ENCODE assay signal across 8 mouse cellular contexts in genomic region chr9:44334396-44335330, GRCm38 (mm10). TPM values are rescaled to one million over a fixed set of nuclear protein-coding genes. Genes with fewer than 3 reads are reported as not detected.
DNase-seq lines count a peak whose midpoint lies in the region; ATAC-seq and TF ChIP-seq lines count a peak whose summit lies in the region.

TSS of gene H2afx (plus strand) at chr9:44334694.

- H3K27me3 ChIP-seq in Patski, result no peaks in the 10 kb centered on the region
- no peaks in the 10 kb centered on the region for H3K27me3 ChIP-seq in hindbrain, embryonic 13.5 days

- no peak for TF ChIP-seq CTCF in Patski (IDR thresholded peaks at IDR 0.05)

- peak within 1 kb of the TSS; percentile 95 for H3K9ac ChIP-seq in hindbrain, embryonic 13.5 days

- H3K9me3 ChIP-seq in hindbrain, embryonic 13.5 days, result no peaks in the 10 kb centered on the region

- peaks cover 26% of the 10 kb centered on the region for H3K4me1 ChIP-seq in hindbrain, embryonic 13.5 days (replicated peaks)

- peak; percentile 97 for DNase-seq in Patski (ENCODE audit: low read depth, low spot score)
- DNase-seq in cerebellum, postnatal 14 days, result peak; percentile 98
- DNase-seq in frontal cortex, postnatal 14 days (ENCODE audit: low spot score in 2 of 2), result peak; percentile 99
- peak; percentile 94 to 95 for DNase-seq in layer of hippocampus, postnatal 25 days (ENCODE audit: extremely low spot score in 1 of 2, low spot score in 1 of 2)
- peak; percentile 100 for DNase-seq in lung, postnatal 25 days (ENCODE audit: low spot score)
- peak; percentile 100 for DNase-seq in retina, embryonic 14.5 days (ENCODE audit: low spot score)
- DNase-seq in thymus, postnatal 4 days, result peak; percentile 97

- peak within 1 kb of the TSS; percentile 93 for H3K4me2 ChIP-seq in hindbrain, embryonic 13.5 days

- POLR2A ChIA-PET in Patski (lab: Charles Lee), result interaction anchor here (0.8 to 2.7 kb wide), 8 partner anchors 9 to 177 kb away, joined by 3 to 16 read pairs (median 4); partner anchors contain the start of genes C2cd2l, Dpagt1, Hmbs and Hyou1

- in situ Hi-C loops in Patski (cut with MboI; ENCODE audit: low pct_unique_long_range_greater_than_20kb), result no loop called here

- ATAC-seq in Patski, result peak; percentile 85
- peak; percentile 97 for ATAC-seq in hindbrain, embryonic 13.5 days (ENCODE audit: low FRiP score)

- H3K27ac ChIP-seq in hindbrain, embryonic 13.5 days, result peak within 1 kb of the TSS; percentile 96

- under 1% methylated on average over 91 of the region's 91 CpGs for WGBS in hindbrain, embryonic 13.5 days

- peak within 1 kb of the TSS; percentile 86 for H3K4me3 ChIP-seq in hindbrain, embryonic 13.5 days

- CTCF ChIA-PET in Patski (lab: Charles Lee), result interaction anchor here (1.1 to 2.7 kb wide), 4 partner anchors 9 to 23 kb away, joined by 4 to 7 read pairs (median 4); partner anchors contain the start of genes Dpagt1 and Hmbs

- peaks cover 58% of the 10 kb centered on the region for H3K36me3 ChIP-seq in hindbrain, embryonic 13.5 days

RNA-seq across cellular contexts. Expression of gene H2afx, which starts in this region (rescaled TPM):
- 80.2 TPM for polyA plus RNA-seq in Patski (2021)
- polyA plus RNA-seq in hindbrain, embryonic 13.5 days (2015; fragmentation: Nextera tagmentation; extraction: Ambion mirVana), result 145 and 151 TPM in 2 replicates
- total RNA-seq in layer of hippocampus, postnatal 25 days (2021), result 10 to 100 TPM; 50.6 to 58.4 TPM

Comparison
In these comparisons a context has a peak if more than half of its experiments do, and no peak if none do; other contexts are left out.
1. Peak in every context shown above with its lines: DNase-seq, ATAC-seq, H3K4me3 ChIP-seq and H3K27ac ChIP-seq.